In the genomic region with DNA sequence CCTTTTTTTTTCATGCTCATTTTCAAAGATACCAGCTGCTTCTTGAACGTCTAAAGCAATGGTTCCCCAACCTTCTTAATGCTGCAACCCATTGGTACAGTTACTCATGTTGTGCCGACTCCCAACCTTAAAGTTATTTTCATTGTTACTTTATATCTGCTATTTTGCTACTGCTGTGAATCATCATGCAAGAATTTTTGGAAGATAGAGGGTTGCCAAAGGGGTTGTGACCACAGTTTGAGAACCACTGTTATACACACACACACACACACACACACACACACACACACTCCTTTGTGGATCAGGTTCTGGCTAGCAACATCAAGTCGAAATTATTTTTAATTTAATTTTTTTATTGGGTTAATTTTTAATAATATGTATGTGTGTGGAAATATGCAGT, we compare ENCODE assay signal across 14 mouse cellular contexts.
DNase-seq lines count a peak whose midpoint lies in the region.
"Had no signal": no experiment of that assay in that cellular context is flagged by ENCODE, and none has a peak within 500 bp of the region (broad histone marks: within the 10 kb centered on the region; RNA-seq: fewer than 3 reads in every experiment).

No protein-coding gene starts in this region.

- DNase-seq in 3T3-L1 (ENCODE audit: low read depth, low spot score), result peak; percentile 90
- DNase-seq in NIH3T3 (ENCODE audit: low read depth), result peak; percentile 55
- DNase-seq in cerebellum, postnatal 4 days (ENCODE audit: low spot score in 2 of 2), result no peak
- DNase-seq in kidney, adult 11 months, result no peak
- no peak for DNase-seq in natural killer cell, adult 2 months (ENCODE audit: low spot score in 2 of 2)
- DNase-seq: adrenal gland, adult 2 months; adrenal gland, postnatal 10 days; adrenal gland, postnatal 25 days; cerebellum, adult 11 months; cerebellum, adult 2 months; cerebellum, adult 9-10 months; cerebellum, postnatal 10 days; cerebellum, postnatal 25 days; embryo, embryonic 11 days had no signal

Comparison
In these comparisons a context has a peak if more than half of its experiments do, and no peak if none do; other contexts are left out.
1. DNase-seq: peak in 3T3-L1 (single experiment) and NIH3T3 (single experiment); none in cerebellum, postnatal 4 days (0 of 2), kidney, adult 11 months (single experiment) and natural killer cell, adult 2 months (0 of 2).